Mouse (Mus musculus): ENCODE measurements at regions not wholly inside any gene's neighbourhood (a gene's known extent, or its start where the extent isn't known, plus 50 kb on each side); places are given as distances from the start of the nearest gene placed in this dataset.

- TF ChIP-seq CTCF (IDR thresholded peaks at IDR 0.05; ENCODE audit: low read depth, low read length) = no peak
- TF ChIP-seq POLR2A (IDR thresholded peaks at IDR 0.05; ENCODE audit: extremely low read depth, insufficient read depth, low read length) = no peak
These were observed 933.3 kb upstream of the Cited2 start for GRCm38 (mm10) chr10:16789641-16790243.
